Mouse (Mus musculus) urinary bladder, postnatal 14 days (tissue): ENCODE measurements around the gene Acad12.

ENCODE experiments used
- DNase-seq: peaks from one replicate; pipeline ENCODE4 v3.0.0; 2021; ENCODE audit warnings: low spot score

Acad12 gene

GRCm38 (mm10) chr5:121583765-121584501 is 34.8 kb downstream of the Acad12 start:
- peak; percentile 93 for DNase-seq

- no peak for DNase-seq
Observed at GRCm38 (mm10) chr5:121581945-121582344, 36.8 kb downstream of the Acad12 start.

- DNase-seq: no peak
Observed at GRCm38 (mm10) chr5:121576927-121577488, 41.7 kb downstream of the Acad12 start.

GRCm38 (mm10) chr5:121575867-121576266 is 42.9 kb downstream of the Acad12 start:
- no peak for DNase-seq

- no peak for DNase-seq
Observed at GRCm38 (mm10) chr5:121574145-121574544, 44.6 kb downstream of the Acad12 start.

- no peak for DNase-seq
Observed at GRCm38 (mm10) chr5:121570787-121571186, 48.0 kb downstream of the Acad12 start.

GRCm38 (mm10) chr5:121569881-121570420 is 48.8 kb downstream of the Acad12 start:
- no peak for DNase-seq

GRCm38 (mm10) chr5:121566035-121566681 is 52.6 kb downstream of the Acad12 start:
- no peak for DNase-seq

GRCm38 (mm10) chr5:121564468-121564895 is 54.3 kb downstream of the Acad12 start:
- DNase-seq: peak; percentile 90

GRCm38 (mm10) chr5:121562436-121562835 is 56.3 kb downstream of the Acad12 start:
- no peak for DNase-seq

- no peak for DNase-seq
Observed at GRCm38 (mm10) chr5:121549196-121549595, 69.5 kb downstream of the Acad12 start.

- no peak for DNase-seq
Observed at GRCm38 (mm10) chr5:121547084-121547483, 71.7 kb downstream of the Acad12 start.
